Mouse (Mus musculus) E14TG2a.4 (cell line): ENCODE data around the gene Gstz1.

ENCODE experiments used
- CTCF ChIP-seq: conservative IDR thresholded peaks from 2 replicates; pipeline ENCODE4 v1.5.1; 2014; ENCODE audit warnings: low read length
- NANOG ChIP-seq: IDR thresholded peaks from 2 replicates; pipeline ENCODE4 v1.6.1; 2014; ENCODE audit warnings: borderline replicate concordance, low read length, mixed read lengths
- POU5F1 ChIP-seq: IDR thresholded peaks from 2 replicates; pipeline ENCODE4 v1.6.1; 2014; ENCODE audit warnings: low read length, borderline replicate concordance

GRCm38 (mm10) chr12:87131619-87132018 is 15.3 kb upstream of the Gstz1 start:
- TF ChIP-seq CTCF = peak; percentile 30
- TF ChIP-seq POU5F1 = no peak
- no peak for TF ChIP-seq NANOG
